Mouse (Mus musculus): ENCODE measurements around the gene Kcne1l. TPM values are rescaled to one million over a fixed set of nuclear protein-coding genes. Genes with fewer than 3 reads are reported as not detected.

The Kcne1l gene
- polyA plus RNA-seq (2017; shearing (Covaris generic)) = not detected

GRCm38 (mm10) chrX:142305869-142306581 lies at the start of gene Kcne1l:
Gene Kcne1l, minus strand, starts transcription at chrX:142306294.

Other genes with a start within 250 kb of the Kcne1l start
- gene Gucy2f, start 109.4 kb downstream of the Kcne1l start, polyA plus RNA-seq (2017; shearing (Covaris generic)) = not detected
- gene Nxt2, start 79.5 kb downstream of the Kcne1l start, polyA plus RNA-seq (2017; shearing (Covaris generic)) = 1 to 10 TPM; 3.8 to 5.1 TPM
- gene Acsl4, start 84.2 kb upstream of the Kcne1l start, polyA plus RNA-seq (2017; shearing (Covaris generic)) = 10 to 100 TPM; 21.3 to 26.9 TPM